Mouse (Mus musculus) olfactory bulb, adult 2 months (tissue): ENCODE results near the gene Coro2a.

Experiments
- CTCF ChIP-seq: fragments of 200-500 bp; IDR thresholded peaks from 2 replicates; pipeline ENCODE4 v1.5.1; 2012; ENCODE audit warnings: low read depth, mild to moderate bottlenecking, low read length, moderate library complexity; ENCODE audit not compliant: insufficient read depth
- POLR2A ChIP-seq: fragments of 200-500 bp; IDR thresholded peaks from 2 replicates; pipeline ENCODE4 v1.6.1; 2012; ENCODE audit warnings: mild to moderate bottlenecking, low read depth, low read length, moderate library complexity; ENCODE audit not compliant: insufficient read depth

DNA sequence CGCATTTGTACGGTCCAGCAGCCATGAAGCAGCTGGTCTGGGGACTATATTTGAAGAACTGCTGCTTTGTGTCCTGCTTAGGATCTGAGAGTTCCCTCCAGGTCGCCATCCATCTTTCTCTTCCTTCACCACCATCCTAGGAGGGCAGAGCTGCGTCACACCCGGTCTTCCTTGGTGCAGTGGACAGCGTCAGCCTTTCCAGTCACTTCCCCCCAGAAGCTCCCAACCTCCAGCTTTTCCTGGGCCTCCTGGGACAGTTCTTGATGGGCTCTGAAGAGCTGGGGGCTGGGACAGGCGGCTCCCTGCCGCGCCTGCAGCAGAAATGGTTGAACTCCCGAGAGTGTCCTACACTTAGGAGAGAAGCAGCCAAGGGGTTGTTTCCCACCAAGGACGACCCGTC, 27.2 kb downstream of the Coro2a start:
- TF ChIP-seq POLR2A (no peak), CTCF (no peak)
